Mouse (Mus musculus) lung, postnatal 0 days (tissue): ENCODE measurements around the gene Hacd4.

Experiments
- CTCF ChIP-seq: IDR thresholded peaks from 2 replicates; pipeline ENCODE4 v1.5.1; 2016; ENCODE audit warnings: antibody characterized with exemption, mild to moderate bottlenecking
- EP300 ChIP-seq: IDR thresholded peaks from 2 replicates; pipeline ENCODE4 v1.6.1; 2016; ENCODE audit warnings: antibody characterized with exemption, mild to moderate bottlenecking, control low read depth

DNA sequence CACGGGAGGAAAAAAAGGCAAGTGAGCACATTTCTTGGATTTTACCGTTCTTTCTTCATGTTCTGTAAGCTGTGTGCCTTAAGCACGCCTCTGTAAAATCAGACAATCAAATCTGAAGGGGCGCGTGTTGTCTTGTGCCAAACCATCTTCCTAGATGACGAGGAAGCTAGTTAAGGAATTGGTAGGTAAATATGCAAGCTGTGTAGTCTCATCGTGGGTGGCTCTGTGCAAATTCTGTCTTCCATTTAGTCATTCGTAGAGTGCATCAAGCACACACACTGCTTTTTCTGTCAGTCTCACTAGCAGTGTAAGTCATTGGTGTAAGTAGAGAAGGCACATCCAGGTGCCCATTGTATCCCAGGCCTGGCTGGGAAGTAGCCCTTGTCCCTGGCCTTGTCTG, 67.9 kb downstream of the Hacd4 start:
- no peak for TF ChIP-seq EP300
- TF ChIP-seq CTCF, result no peak
